Mouse (Mus musculus) mesoderm, embryonic 11.5 days (tissue): ENCODE data around the gene Oard1.

Experiments used
- DNase-seq: peaks from one replicate; pipeline ENCODE4 v3.0.0-alpha.2; 2012; ENCODE audit warnings: low read depth, low spot score

The Oard1 gene

DNA sequence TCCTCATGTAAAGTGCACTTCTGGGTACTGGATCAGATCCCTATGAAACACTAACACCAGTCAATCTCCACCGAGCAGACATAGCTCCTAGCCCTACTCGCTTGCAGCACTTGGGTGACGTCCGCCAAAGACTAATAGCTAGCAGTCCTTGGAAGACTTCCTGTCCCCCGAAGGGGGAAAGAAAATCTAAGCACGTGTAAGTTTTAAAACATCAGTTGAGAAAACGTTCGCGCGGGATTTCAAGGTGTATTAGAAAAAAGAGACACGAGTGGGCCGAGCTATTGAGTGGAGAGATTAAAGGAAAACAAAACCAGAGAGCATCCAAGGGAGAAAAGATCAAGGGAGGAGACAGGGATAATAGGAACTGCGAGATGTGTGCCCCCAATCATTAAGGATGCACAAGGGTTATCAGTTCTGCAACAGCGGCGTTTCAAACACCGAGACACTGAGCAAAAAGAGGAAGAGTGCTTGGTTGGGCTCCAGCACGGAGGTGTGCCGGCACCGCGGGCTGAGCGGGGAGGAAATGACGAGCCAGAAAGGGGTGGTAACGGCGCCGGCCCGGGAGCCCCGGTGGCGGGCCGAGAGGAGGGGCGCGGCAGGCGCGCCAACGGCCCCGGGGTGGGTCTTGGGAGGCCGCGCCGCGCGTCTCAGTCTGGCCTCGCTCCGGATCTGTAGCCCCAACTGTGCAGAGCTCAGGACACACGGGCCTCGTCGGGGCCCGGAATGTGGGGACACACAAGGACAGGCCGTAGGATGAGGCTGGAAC is 1.1 kb upstream of the Oard1 start:
- peak; percentile 66 for DNase-seq

DNA sequence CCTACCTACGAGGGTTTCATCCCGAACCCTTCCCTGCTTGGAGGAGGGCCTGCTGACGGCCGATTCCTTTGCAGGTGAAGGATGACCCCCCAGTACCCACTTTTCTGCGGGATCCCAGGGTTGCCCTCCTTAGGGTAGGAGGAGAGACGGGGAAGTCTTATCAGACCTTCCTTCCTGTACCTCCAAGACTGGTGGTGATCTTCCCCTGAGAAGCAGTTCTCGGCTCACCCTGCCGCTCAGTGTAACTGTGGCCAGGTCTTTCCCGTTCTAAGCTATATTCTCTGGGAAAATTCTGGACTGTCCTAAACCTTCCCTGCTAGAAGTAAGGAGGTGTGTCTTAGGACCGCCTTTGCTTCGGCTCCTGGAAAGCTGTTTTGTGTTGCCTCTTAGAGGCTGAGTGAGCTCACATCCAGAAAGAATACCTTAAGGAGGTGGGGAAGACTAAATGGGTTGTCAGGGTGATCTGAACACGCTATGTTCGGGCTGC is 528 bp downstream of the Oard1 start:
- peak; percentile 50 for DNase-seq

DNA sequence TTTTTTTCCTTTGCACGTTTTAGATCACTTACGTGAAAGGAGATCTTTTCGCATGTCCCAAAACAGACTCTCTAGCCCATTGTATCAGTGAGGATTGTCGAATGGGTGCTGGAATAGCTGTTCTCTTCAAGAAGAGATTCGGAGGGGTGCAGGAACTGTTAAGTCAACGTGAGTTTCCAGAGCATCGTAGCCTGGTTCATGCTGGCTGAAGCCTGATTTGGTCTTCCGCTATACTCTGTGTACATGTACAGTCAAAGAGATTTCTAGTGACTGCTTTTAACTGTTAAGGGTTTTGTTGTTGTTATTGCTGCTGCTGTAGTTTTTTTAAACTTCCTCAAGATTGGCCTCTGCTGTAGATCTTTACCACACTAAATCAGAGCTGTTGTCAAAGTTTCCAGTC is 1.4 kb downstream of the Oard1 start:
- no peak for DNase-seq

DNA sequence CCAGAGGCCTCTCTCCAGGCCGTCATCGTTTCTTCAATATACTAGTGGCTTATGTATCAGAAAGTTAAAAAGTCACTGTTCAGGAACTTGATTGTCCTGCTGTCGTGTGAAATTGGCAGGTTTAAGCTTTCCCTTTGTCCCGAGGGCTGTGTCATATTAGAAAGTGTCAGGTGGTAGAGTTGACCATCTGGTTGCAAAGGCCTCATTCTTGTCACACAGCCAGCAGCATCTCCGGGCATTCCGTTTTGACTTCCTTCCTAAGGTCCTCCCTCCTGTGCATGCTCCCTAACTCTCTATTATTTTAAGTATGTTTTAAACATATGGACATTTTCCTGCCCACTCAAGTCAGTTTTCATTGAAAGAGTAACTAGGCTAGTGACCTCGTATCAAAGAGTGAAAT is 6.2 kb downstream of the Oard1 start:
- DNase-seq = no peak

DNA sequence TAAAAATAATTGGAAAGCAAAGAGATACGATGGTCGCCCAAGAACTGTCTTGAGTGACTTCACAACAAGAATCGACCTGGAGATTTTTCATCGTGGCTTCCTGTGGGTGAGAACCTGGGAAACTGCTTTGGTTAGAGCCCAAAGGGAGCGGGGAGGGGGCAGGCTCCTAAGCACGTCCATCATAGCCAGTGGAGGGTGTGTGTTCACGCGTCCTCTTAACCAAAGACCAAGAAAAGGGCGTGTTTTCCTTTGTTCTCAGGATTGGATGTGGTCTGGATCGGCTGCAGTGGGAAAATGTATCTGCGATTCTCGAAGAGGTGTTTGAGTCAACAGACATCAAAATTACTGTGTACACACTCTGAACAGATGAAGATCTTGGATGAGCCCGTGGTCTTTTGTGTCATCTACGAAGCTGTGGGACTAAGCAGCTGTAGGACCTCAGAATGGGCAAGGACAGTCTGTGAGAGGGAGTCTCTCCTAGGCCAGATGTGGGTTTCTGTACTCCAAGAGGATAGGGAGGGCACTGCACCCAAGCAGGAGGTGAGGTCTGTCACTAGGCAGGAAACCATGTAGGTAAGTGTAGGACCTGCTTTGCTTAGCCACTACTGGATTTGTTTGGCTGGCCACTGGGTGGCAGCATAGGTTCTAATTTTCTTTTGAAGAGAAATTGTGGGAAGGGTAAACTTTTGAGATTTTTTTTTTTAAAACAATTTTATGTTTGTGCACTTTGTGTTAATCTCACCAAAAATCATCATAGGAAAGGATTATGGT is 6.8 kb downstream of the Oard1 start:
- peak; percentile 67 for DNase-seq

DNA sequence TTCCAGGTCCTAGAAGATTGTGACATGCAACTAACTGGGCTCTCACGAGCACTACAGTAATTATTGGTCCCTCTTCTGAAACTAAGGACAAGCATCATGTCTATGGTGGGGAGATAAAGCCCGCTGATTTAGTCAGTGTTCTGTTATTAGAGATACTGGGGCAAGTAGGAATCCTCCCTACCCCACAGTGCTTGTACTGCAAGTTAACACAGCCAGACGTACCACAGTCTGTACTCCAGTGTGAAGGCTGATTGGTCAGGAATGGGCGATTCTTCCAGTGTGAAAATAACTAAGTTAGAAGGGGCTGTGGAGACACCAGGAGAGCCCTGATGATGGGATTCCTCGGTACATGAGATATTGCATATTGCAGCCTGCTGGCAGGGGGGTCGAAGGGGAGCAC is 7.7 kb downstream of the Oard1 start:
- no peak for DNase-seq

DNA sequence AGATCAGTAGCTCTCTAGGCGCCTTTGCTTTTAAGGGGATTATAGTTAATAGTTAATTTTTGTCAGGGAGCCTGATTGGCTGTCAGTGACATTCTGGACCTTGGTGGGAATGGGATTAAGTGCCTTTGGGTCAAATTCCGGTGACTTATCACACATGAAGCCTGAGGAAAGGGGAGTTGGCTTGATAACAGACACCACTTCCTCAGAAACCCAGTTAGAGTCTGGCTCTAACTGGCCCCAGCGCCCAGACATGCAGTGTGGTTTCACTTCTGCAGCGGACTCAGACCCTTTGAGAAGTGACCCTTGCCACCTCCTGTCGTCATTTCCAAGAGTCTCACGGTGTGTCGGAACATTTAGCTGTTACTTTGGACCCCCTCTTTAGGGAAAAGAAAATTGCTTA is 8.4 kb downstream of the Oard1 start:
- DNase-seq = no peak

DNA sequence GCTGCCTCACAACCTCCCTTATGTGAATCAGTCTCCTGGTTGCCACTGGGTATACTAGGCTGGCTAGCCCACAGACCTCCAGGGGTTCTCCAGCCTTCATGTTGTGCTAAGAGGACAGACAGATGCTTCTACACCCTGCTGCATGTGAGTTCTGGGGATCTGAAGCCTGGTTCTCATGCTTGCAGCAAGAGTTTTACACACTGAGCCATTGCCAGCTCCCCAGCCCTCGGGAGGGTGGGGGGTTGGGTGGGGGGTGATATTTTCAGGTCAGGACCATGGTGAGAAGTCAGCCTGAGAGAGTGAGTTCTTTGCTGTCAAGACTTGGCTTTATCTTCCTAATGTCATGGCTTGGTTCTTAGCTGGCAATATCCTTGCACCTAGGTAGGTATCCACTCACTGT is 9.0 kb downstream of the Oard1 start:
- no peak for DNase-seq

DNA sequence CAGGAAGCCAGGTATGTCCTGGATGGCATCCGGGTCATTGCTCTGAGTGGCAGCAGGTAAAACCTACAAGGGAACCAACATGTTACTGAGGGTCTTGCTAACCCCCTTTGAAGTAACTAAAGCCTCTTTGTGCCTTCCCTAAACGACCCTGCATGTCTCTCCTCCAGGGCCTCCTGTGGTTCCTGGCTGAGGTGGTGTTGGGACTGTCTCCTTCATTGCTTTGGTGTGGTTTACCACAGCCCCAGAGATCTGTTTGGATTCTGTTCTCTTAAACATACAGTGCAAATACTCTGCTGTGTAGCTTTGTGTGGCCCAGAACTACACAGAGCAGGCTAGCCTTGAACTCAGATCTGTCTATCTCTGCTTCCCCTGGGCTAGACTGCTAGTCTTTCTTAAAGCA is 9.8 kb downstream of the Oard1 start:
- DNase-seq = no peak

DNA sequence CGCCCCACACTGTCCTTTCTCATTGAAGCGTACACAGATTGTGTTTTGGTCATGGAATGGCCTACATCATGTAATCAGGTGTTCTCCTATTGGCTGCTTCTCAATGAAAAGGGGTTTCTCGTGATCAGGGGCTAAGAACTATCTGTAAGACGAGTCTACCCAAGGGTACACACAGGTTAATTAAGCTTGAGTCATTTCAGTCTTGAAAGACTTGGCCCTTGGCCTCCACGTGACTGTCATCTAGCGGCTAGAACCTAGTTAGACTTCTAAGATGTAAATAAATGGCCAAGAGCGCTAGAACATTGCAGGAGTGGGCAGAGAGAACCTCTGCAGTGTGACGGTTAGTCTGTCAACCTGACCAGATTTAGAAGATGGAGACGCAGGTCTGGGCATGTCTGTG is 14.4 kb downstream of the Oard1 start:
- no peak for DNase-seq

DNA sequence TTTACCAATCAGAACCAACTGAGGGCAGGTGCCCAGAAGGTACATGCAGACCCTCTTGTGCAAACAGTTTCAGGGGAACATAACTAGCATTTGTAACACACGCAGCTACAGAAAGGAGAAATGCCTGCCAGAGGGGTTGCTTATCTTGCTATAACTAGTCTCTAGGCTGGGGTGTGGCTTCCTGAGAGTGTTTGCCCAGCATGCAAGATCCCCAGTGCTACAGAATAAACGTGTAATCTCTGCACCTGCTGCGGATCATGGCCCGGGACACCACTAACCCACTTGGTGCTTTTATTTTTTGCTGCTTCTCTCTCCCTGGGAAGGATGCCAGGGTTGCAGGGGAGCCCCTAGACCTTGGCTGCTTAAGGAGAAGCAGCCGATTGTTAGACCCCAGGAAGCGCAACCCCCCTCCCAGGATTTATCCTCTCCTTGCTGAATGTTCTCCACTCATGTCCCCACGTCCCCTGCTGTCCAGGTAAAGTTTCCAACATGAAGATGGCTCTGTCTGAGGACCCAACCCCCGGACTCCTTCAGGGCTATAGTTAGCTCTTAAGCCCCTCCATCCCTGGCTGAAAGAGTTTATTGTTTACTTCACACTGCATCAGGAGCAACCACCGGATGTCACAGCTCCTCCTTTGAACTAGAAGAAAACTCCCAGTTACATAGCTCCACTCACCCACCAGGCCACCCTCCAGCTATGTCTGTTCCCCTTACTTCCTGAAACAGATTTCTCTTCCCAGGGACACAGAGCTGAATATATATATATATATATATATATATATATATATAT is 16.2 kb downstream of the Oard1 start:
- no peak for DNase-seq

DNA sequence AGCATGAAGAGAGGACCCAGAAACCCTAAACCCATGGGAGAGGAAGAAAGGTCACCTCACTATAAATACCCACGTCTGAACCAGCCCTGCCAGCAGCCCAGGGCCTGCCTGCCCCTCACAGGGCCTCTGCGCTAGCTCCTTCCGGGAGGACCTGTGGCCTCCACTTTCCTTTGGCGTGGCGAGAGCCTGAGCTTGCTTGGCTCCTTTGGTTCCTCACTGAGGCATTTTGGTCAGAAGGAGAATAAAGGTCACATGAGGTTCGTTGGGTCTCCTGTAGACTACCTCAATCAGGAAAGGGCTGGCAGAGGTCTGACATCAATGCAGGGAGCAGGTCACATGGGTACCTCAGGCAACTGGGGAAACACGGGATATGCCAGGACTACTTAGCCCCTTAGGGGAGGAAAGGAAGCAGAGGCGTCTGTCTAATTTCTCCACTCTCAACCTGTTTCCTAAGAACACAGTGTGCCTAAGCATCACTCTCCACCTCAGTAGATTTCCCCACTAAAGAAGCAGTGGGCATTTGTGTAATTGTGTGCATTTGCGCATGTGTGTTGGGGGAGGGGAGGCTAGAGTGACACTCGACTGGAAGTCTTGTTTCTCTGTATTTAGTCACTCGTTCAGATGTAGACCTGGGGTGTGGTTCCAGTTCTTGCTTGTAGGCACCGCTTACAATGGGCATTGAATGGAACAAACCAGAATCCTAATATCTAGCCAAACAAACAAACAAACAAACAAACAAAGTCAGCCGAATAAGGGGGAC is 17.4 kb downstream of the Oard1 start:
- no peak for DNase-seq

DNA sequence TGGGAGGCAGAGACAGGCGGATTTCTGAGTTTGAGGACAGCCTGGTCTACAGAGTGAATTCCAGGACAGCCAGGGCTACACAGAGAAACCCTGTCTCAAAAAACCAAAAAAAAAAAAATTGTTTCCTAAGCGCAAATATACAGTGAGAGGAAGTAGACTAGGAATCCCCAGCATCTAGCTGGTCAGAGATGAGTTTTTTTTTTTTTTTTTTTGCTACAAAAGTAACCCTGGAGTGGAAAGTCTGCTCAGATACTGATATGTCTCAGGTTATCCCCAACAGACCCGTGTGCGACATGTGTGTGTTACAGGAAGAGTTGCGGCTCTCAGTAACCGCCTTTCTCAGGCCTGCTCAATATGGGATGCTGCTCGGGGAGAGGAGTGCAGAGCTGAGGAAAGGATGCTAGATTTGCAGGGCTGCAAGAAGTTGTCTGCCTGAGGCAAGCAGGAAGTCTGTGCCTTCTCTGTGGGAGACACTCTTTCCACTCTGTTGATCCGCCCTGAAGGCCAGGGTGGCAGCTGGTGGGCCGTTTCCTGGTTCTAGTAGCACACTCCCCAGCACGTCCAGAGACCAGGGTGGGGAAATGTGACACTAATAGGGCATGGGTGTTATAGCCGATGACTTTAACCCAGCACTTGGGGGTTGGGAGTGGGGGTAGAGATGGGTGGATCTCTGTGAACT is 18.2 kb downstream of the Oard1 start:
- DNase-seq = no peak

DNA sequence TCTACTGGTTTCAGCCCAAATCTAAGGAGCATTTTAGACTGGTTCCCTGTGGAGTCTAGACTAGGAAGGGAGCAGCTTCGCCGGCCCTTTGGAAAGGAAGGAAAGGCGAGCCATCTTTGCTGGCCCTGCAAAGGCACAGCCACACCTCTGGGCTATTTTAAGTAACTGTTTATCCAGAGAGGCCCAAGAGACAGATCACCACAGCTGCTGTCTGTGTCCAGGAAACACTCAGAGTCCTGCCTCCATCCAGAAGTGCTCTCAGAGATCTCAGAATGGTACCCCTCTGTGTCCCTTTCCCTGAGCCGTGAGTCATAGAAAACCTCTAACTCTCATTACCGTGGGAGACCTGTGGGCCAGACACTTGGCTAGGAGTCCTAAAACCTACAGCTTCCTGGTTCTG is 20.6 kb downstream of the Oard1 start:
- no peak for DNase-seq

DNA sequence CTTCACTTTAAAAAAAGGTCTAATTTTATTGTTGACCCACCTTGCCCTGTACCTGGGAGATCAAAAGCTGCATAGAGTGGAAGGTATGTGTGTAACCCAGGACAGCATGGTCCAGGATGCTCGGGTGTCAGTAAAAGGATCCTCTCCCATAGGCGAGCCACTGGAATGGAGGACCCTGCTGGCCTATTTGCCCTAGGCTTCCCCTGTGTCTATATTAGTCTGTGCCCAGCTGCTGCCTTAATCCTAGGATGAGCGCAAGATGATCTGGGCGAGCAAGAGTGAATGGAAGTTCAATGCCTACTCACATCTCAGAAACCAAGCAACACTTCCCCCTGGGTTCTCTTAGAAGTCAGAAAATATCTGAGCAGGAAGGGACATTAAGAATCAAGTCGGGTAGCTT is 21.2 kb downstream of the Oard1 start:
- DNase-seq = no peak

DNA sequence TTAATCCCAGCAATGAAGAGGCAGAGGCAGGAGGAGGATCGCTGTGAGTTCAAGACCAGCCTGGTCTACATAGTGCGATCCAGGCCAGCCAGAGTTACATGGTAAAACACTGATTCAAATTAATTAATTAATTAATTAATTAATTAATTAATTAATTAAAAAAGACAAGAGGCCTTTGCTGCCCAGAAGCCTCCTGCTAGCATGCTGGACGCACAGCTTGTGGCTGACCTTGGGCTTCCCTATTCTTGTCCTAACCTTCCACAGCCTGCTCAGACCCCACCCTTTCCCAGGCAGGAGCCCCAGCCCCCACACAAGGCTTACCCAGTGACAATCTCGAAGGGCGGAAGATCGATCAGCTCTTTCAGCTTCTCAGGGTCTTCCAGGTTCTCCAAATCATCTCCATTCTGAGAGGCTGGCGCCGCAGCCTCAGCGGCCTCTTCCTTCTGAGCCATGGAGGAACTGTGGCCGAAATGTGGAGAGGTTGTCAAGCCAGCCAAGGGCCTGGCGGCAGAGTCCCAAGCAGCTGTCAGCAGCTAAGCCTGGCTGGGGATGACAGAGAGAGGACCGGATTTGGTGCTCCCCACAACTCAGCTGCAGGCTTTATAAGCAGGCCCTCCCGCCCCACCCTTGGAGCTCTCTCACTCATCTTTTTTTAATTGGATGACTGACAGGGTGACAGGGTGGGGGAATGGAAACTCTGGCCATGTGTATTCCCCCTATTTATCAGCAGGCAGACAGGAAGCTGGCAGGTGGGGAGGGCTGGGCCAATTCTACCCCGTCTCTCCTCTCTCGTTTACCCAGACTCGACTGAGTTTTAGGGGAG is 22.6 kb downstream of the Oard1 start, which contains the start of gene Apobec2:
Apobec2 (minus strand) TSS at position 773 of the 823 bp plus-strand sequence.
- no peak for DNase-seq

DNA sequence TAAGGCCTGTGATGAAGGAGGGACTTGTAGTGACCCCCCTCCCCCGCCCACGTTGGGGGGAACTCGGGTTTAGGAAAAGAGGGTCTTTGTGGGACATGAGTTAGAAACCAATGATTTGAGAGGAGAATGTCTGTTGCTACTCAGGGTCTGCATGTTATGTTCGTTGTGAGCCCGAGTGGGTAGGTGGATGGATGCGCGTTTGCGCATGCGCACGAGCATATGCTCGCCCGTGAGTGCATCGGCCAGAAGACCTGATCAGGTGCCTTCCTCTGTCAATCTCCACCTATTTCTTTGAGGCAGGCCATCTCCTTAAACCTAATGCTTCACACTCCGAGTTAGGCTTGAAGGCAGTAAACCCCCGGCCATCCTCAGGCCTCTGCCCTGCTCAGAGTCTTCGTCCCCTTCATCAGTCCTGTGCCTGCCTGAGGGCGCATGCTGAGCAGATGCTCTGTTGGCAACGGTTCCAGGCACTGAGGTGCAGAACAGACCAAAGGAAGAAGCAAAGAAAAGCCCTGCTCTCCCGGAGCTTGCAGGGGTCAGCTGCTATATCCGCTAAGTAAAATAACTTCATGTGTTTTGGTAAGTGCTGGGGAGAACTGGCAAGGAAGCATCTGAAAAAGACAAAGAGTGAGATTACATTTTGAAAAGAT is 23.3 kb downstream of the Oard1 start:
- no peak for DNase-seq

DNA sequence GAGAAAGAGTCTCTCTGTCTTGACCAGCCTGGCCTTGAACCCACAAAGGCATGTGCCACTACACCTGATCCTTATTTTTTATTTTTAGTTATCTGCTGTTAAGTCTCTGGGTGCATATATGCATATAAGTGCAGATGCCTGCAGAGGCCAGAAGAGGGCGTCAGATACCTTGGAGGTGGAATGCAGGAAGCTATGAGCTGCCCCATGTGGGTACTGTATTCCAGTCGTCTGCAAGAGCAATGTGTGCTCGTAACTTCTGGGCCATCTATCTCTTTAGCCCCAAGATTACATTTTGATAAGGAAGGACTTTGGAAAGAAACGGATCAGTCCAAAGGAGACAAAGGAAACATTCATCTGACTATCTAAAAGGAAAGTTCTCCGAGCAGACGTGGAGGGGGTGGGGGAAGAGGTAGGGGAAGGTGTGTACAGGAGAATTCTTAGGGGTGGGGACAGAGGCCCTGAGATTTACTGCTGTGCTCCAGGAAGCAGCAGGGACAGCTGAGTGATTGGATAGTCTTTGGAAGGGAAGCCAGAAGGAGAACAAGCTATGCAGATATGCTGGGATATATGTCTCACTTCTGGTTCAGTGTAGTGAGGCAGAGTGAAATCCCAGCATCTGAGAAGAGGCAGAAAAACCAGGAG is 24.0 kb downstream of the Oard1 start:
- DNase-seq = no peak

DNA sequence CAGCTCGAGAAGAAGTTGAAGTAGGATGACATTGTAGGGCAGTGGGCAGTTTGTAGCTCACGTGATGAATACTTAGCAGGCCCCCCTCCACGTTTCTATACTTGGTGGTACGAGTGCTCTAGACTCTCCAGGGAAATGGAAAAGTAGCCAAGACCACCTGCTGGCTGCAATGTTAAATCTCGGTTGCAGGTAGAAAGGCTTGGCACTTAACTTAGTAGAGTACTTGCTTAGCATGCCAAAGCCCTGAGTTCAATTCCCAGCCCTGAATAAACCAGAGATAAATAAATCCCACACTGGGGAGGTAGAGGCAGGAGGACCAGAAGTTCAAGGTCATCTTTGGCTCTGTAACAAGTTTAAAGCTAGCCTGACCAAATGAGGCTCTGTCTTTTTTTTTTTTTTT is 24.7 kb downstream of the Oard1 start:
- no peak for DNase-seq
